Mouse (Mus musculus) megakaryocyte, adult 5-6 weeks (primary cell): ENCODE results near the gene Bnc2. TPM values are rescaled to one million over a fixed set of nuclear protein-coding genes. Genes with fewer than 3 reads are reported as not detected.

Experiments
- ATAC-seq: 2 replicates; pipeline ENCODE4 v1.8.0; 2016; ENCODE audit warnings: mild to moderate bottlenecking, inconsistent platforms; ENCODE audit not compliant: poor library complexity, severe bottlenecking
- total RNA-seq, 2 experiments: library from RNA; stranded (forward) in 1 of 2; stranded (reverse) in 1 of 2; fragments of 153-499, 151-499 nt in 1 of 2; fragments of 221-1000, 200-1000 nt in 1 of 2; gene quantifications; 2 replicates each; pipeline versions ENCODE4 v1.2.3 to v1.2.4; 2015 to 2017

Gene Bnc2
- total RNA-seq, 2 experiments from 2014 or later, result not detected

DNA sequence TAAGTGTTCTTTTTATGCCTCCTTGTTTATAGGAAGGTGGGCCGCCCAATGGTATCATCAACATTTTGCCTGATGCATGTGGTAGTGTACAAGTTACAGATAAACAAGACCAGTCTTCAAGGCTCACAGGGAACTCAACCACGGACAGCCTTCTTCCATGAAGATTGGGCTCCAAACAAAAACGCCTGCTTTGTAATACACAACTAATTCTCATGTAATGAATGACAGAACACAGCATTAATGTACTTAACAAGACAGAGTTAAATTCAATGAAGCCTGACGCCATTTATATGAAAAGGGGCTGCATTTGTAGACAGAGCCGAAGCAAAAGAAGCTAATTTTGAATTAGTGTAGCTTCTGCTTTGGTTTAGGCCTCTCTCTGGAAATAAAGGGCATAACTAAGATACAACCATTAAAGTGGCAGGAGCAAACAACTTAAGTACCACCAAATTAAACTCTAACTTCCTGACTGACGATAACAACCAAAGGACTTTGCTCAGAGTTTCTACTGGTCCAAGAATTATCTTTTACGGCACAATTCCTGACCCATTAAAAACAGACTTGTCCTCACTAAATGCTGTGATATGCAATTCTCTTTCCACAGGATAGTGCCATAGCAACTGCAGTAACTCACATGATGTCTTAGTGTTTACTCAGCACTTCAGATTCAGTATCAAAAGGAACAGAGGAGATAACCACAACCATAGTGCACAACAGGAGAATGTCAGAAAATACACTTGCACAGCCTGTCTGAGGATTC, 225.6 kb downstream of the Bnc2 start:
- no peak for ATAC-seq

- no peak for ATAC-seq
Observed at GRCm38 (mm10) chr4:84433324-84433723, 241.8 kb downstream of the Bnc2 start.

DNA sequence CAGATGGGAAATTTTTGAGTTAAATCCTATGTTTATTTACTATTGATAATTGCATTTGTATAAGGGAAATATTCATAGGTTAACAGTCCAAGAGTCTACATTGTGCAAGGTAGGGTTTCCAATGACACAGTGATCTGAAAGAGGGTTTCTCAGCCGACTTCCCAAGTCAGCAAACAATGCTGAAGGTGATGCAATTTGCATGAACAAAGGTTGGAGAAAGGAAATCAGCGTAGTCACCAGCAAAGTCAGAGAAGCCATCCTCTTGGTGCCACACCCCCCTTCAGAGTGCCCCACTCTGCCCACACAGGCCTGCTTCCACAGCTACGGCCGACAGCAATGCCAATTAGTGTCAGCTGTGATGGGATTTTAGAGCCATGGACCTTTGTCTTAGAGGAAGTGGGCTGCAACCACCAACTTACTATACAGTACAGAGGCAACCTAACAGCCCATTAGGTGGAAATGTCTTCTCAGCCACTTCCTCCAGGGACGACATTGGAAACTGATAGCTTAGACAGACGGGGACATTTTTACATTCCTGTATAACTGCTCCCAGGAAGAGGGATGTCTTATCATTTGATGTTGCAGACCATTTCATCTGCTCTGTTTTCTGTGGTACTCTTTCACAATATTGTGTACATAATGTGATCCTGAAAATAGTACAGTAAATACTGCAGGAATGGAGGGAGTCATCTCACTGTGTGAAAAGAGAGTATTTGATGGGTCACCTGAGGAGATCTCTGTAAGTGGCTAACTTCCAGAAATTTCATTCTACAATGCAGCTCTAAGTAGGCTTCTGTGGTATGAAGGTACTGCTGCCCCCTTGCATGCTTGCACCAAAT, 243.2 kb downstream of the Bnc2 start:
- ATAC-seq, result no peak

DNA sequence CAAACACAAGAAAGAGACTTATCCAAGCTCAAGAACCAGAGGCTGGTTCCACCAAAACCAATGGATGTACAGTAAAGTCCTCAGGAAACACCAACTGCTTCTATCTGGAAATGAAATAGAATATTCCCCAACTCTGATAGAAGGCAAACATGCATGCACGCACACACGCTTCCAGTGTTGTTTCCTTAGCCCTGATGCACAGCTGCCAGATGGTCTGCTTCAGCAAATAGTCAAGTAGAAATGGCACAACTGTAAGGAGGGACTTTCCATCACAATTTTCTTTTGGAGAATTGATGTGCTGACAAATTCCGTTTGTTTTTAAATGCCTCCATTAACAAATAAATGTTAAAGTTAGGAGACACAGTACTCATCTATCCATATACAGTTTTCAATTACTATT, 247.1 kb downstream of the Bnc2 start:
- ATAC-seq, result no peak

- ATAC-seq, result no peak
Observed at GRCm38 (mm10) chr4:84411431-84411830, 263.6 kb downstream of the Bnc2 start.

DNA sequence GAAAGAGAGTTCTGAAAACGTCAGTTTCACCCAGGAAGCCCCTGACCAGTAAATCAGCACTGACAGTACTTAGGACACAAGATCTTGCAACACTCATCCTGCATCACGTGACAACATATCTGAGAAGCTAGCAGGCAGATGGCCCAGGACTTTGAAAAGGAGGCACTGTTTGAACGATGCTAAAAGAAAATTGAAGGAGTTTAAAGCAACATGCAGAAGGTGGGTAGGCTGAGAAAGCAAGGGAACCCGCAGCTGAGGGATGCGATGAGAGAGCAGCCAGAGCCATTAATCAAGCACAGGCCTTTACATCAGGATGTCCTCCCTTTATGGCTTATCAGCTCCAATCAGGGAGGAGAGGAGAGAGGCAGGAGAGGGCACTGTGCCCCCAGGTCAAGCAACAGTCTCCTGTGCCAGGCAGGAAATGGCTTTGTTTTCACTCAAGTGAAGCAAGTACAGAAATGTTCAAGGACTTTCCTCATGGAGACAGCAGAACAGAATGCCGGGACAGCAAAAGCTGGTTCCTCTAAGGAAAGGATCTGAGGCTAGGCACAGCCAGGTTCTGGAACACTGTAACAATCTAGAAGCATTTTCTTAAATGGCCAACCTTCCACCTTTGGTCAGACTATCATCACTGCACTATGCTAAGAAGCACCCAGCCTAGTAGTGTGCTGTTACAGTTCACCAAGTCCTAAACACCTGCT, 267.6 kb downstream of the Bnc2 start:
- no peak for ATAC-seq

DNA sequence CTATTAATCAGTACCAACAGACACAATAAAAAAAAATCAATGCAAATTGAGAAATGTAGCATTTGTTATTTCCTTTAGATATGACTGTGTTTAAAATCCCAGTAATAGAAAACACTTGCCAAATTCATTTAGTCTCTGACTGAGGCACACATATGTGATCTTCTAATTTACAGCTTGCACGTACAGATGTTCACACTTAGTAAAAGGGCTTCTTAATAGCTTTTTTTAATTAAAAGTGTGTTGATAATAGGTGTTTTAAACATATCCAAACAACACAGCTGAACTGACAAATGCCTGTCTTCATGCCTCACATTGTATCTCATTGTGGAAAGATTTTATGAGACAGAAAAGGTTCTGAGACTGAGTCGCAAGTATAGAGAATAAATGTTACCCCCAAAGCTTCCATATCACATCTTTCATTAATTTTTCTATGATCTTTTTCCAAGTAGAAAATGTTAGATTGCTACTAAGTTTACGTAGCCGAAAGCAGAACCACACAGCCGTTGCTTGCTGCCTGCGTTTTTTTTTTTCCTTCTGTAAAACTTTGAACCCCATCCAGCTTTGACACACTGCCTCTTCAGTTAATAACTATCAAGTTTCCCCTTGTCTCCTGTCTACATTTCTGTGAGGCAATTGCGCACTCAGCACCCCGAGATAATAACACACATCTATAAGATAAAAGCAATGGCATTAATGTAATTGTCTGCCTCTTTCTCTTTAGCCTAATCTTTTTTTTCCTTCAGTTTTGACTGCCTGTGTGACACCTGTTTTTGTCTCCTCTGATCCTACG, 271.5 kb downstream of the Bnc2 start:
- no peak for ATAC-seq

- ATAC-seq, result no peak
Observed at GRCm38 (mm10) chr4:84388991-84389390, 286.1 kb downstream of the Bnc2 start.

GRCm38 (mm10) chr4:84385156-84385555, 289.9 kb downstream of the Bnc2 start:
- no peak for ATAC-seq

- no peak for ATAC-seq
Observed at GRCm38 (mm10) chr4:84379289-84379688, 295.8 kb downstream of the Bnc2 start.

DNA sequence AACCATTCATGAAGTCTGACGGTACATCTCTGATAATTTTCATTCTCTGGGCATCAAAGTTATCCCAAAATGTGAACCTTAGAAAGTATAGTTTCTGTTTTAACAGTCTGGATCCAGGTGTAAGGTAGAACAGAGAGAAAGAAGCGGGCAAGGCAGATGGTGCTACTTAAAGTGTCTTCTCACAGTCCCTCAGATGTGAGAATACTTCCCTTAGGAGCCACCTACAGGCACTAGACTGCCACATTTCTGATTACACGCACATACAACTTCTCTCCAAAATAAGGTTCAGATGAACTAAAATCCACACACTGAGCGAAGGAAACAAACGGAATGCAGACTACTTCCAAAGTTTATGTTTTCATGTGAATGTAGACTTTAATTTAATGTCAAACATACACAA, 297.6 kb downstream of the Bnc2 start:
- ATAC-seq, result no peak

GRCm38 (mm10) chr4:84362337-84362823, 312.7 kb downstream of the Bnc2 start:
- ATAC-seq, result no peak

DNA sequence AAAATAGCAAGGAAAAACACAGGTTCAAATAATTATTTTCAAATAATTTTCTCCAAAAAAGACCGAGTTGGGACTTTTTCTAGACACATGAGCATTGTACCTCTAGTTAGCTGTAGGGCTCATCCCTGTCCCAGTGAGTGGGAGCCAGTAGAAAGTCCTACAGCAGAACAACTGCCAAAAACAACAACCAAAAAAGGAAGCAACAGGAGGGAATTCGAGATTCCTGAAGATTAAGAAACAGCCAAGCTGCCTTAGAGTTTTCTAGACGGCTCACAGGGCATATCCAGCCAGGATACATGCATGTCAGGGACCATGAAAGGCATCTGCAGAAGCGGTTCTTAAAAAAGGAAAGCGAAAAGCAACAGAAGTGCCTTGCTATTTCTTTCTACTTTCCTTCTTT, 313.9 kb downstream of the Bnc2 start:
- no peak for ATAC-seq

DNA sequence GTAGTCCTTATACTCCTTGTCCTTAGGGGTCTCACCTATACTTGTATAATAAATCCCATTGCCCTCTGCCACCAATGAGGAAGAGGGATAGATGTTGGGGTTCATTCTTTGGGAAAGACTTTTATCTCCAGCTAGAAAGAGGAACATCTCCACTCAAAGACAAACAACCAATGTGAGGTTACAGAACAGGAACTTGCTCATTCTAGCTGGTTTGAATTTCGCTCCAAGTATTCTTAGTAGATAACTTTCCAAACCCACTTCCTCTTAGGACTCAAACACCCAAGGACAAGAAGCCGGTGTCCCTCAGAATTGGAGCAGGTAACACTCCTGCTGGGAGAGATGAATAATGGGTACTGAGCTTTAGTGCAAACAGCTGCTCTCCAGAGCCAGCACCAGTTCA, 315.1 kb downstream of the Bnc2 start:
- no peak for ATAC-seq

DNA sequence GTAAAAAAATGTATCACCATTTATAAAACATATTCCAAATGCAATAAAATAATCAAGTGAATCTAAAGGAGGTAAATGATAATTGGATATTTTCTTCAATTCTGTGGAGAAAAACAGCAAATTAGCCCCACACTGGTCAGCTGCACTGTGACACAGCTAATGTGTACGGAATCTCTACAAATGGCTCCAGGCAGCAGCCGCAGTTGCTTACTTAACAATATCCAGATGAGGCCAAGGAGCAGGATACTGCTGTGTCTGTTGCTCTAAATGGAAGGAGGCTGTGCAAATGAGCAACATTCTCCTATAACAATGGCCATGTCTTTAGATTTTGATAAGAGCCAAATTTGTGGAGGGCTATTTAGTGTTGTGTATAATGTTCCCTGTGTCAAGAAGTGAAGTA, 316.9 kb downstream of the Bnc2 start:
- no peak for ATAC-seq

DNA sequence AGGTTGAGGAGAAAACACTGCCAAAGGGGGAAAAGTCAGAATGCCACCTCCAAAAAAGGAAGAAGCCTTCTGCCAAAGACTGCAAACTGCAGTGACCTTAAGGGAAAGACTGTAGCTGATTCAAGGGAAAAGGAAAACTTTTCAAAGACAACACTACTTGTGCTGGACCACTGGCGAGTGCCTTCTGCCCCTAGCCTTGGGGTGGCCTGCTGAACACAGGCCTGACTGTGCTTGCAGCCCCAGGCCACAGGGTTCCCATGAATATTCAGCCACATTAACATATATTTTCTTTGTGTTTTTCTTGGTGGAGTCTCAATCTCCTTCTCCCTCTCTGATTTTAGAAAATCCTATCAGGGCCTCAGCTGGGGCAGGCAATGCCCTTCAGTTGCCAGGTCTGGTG, 317.7 kb downstream of the Bnc2 start:
- no peak for ATAC-seq

GRCm38 (mm10) chr4:84356468-84357153, 318.5 kb downstream of the Bnc2 start:
- ATAC-seq, result no peak

DNA sequence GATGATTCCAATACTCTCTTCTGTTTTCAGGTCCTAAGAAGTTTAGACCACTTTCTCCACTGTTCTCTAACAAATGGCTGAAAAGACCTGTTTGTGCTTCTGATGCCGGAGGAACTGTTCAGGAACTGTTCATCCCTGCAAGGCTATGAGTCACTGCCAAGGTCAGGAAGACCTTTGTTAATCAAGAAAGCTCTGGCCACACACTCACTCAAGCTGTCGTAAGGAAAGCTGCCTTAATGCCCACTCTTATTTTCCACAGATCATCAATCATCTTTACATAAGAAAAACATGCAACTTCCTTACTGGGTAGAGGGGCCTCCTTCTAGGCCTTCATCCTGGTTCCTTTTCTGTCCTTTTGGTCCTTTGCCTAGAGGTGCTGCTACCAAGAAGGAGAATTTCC, 322.4 kb downstream of the Bnc2 start:
- no peak for ATAC-seq

DNA sequence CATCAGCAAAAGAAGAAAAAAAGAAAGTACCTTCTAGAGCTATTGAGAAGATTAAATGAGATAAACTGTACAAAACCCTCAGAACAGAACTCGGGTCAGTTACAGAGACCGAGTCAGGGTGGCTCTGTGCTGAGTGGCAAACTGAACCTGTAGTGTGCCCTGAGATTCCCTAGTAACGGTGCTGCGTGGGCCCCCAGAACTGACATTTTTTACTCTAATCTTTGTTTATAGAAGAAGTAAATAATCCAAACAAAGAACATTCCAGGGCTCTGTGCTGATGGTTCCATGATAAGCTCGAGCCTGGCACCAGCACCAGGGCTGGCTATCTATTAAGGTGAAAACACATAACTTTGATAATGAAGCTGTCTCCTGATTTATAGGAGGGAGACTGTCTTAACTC, 325.5 kb downstream of the Bnc2 start:
- no peak for ATAC-seq

- ATAC-seq, result no peak
Observed at GRCm38 (mm10) chr4:84339172-84339571, 335.9 kb downstream of the Bnc2 start.
